Mouse (Mus musculus): Measurements from ENCODE around the gene Cuedc1.

GRCm38 (mm10) chr11:88153880-88154279 is 56.0 kb downstream of the Cuedc1 start:
- TF ChIP-seq POLR2A (IDR thresholded peaks at IDR 0.05; ENCODE audit: insufficient read depth, low read length), result no peak
- no peak for TF ChIP-seq CTCF (IDR thresholded peaks at IDR 0.05; ENCODE audit: low read depth, low read length)
- no peak for TF ChIP-seq EP300 (IDR thresholded peaks at IDR 0.05; ENCODE audit: insufficient read depth, low read depth, low read length)
